Mouse (Mus musculus) left cerebral cortex, postnatal 4 days (tissue): ENCODE measurements at regions not wholly inside any gene's neighbourhood (a gene's known extent, or its start where the extent isn't known, plus 50 kb on each side); places are given as distances from the start of the nearest gene placed in this dataset.

ENCODE experiments used
- DNase-seq: peaks from one replicate; pipeline ENCODE4 v3.0.0-alpha.2; 2022
- intact Hi-C: fragments of 180-260 bp; cut with DNase I; formaldehyde crosslinking; loops from one replicate; pipeline ENCODE4 v1.15.1; 2025

DNA sequence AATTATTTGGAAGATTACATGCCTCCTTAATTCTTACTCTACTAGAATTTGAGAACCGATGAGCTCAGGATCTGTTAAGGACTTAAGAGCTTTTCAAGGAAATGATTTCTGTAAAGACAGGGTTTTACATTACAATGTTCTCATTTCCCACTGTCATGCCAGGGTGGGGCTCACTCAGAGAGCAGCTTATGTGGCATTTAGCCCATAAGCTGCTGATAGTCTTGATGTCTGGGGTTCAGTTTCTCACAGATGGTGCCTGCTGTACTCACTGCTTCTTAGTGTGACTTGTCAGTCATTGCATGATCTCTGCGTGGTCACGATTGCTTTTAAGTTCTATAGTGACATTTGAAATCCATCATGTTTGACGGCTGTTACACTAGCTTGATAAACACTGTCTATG lies 484.8 kb downstream of the Pcdh17 start:
- DNase-seq: peak; percentile 0
- intact Hi-C loops: no loop called here

- intact Hi-C loops: no loop called here
- peak; percentile 2 for DNase-seq
Measured at GRCm38 (mm10) chr14:84934094-84934493, 490.7 kb downstream of the Pcdh17 start.

DNA sequence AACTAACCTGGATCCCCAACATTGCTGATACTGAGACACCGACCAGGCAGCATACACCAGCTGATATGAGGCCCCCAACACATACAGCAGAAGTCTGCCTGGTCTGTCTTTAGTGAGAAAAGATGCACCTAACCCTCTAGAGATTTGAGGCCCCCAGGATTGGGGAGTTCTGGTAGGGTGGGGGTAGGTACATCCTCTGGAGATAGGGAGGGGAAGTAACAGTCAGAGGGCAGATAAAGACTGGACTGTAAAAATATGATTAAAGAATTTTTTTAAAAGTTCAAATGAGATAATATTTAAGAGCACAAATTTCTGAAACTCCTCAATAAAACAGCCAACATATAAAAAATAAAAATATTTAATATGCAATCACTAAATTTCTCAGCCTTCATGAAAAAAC lies 511.9 kb downstream of the Pcdh17 start:
- no peak for DNase-seq
- intact Hi-C loops: no loop called here

DNA sequence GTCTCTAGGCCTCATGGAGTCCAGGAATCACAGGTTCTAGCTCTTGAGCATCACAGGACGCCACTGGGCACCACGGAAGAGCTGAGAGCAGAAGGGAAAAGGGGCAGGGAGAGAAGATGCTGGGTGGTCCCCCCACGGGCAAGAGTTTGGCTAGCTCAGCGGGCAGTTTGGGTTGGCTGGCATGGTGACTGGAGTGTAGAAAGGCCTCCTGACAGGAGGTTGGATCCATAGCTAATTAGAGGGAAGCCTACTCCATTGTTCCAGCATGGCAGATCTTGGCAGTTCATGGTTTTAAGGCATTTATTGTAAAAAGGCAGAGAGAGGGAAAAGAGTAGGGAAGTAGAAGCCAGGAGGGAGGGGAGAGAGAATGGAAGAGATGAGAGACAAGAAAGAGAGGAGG lies 544.4 kb downstream of the Pcdh17 start:
- peak; percentile 8 for DNase-seq
- intact Hi-C loops: no loop called here

GRCm38 (mm10) chr14:85012384-85012783 lies 569.0 kb downstream of the Pcdh17 start:
- no peak for DNase-seq
- intact Hi-C loops: no loop called here
